Mouse (Mus musculus): ENCODE data around the gene Gpr55.

GRCm38 (mm10) chr1:85935148-85935852 is 25.5 kb downstream of the Gpr55 start:
- peak; percentile 65; the same call in 1 of the 2 replicates for TF ChIP-seq CTCF (IDR thresholded peaks at IDR 0.05; ENCODE audit: extremely low read depth, insufficient read depth, insufficient read length, insufficient replicate concordance)
- no peak for TF ChIP-seq POLR2A (IDR thresholded peaks at IDR 0.05; ENCODE audit: low read depth, low read length)

Measured in spleen, adult 2 months (tissue).